Mouse (Mus musculus) embryo, embryonic 11.5 days (tissue): ENCODE data around the gene 9930104L06Rik.
"Not testable (repeated sequence)": the region's sequence is repeated elsewhere in the genome, so short reads cannot be mapped to it uniquely, and the experiment has no call there.

ENCODE experiments used
- DNase-seq: peaks from one replicate; pipeline ENCODE4 v3.0.0-alpha.2; 2012; ENCODE audit warnings: low read depth, low spot score

9930104L06Rik gene

DNA sequence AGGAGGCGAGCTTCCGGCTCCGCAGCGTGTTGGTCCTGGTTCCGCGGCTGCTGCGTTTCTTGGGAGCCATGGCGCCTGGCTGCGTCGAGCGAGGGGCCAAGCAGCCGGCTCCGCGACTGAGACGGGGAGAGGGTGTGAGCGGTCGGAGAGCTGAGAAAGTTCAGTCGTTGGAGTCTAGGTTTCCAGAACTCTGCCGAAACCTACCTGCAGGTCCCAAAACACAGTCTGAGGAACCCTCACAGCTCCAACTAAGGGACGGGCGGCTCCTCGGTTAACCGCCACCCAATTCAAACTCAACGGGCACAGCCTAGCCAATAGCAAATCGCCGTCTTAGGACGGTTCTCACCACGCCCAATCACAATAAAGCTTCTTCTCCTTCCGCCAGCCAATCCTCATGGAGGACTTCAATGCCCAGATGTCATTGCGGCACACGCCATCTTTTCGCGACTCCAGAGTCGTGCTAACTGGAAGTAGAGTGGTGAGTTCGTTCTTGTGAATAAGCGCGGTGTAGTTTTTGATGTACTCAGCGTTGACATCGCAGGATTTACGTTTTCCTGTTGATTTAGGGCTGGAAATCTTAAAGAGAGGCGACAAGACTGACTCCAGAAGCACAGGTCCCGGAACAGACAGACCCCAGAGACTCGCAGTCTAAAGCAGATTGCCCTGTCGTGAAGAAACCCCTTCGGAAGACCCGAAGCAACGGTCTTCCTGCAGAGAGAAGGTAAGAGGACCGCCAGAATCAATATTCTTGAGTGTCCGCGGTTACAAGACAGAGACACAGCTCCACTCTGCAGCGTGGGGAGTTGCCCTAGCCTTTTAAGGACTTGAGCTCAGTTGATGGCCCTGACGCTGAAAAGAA is at the start of gene 9930104L06Rik:
Gene 9930104L06Rik, plus strand, starts transcription at position 436 of the 859 bp plus-strand sequence.
- DNase-seq, result peak; percentile 91

DNA sequence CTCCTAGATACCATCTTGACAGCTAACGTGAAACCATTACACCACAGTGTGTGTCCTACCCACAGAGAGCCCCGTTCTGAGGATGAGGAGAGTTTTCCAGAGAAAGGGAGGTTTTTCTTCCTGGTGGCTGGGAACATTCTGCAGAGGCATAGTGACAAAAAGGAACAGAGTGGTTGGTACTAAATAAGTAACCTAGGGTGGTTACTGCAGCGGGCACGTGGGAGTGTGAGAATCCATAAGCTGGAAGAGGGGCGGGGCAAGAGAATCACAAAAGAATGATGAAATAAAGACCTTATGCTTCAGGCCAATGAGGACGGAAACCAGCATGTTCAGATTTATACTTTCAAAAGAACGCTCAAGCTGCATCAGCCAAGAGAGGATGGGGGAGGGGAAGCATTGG is 48.1 kb upstream of the 9930104L06Rik start:
- no peak for DNase-seq

DNA sequence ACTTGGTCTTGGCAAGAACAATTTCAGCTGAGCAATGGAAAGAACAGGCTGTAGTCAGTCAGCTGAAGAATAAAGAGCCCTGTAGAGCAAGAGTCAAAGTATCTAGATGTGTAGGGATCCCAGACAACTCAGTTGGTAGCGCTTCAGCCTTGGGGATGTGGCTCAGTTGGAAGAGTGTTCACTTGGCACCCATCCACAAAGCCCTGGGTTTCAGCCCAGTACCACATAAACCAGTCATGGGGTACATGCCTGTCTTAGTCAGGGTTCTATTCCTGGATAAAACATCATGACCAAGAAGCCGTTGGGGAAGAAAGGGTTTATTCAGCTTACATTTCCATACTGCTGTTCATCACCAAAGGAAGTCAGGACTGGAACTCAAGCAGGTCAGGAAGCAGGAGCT is 46.9 kb upstream of the 9930104L06Rik start:
- no peak for DNase-seq

DNA sequence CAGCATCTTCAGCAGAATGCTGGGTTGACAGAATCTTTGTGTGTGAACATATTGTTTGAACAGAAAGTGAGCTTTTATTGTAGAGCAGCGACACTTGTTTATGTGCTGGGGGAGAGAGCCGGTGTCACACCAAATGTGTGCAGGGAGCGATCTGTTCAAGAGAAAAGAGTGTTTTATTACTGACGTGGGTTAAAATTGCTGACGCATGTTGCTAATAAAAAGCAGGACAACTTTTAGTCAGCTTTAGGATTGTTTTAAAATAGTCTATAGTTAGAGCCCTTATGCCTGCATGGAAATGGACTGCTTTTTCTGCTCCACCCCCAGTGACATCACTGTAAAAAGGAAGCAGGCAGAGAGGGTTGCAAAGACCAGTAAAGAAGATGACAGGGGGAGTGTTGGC is 46.0 kb upstream of the 9930104L06Rik start:
- no peak for DNase-seq

DNA sequence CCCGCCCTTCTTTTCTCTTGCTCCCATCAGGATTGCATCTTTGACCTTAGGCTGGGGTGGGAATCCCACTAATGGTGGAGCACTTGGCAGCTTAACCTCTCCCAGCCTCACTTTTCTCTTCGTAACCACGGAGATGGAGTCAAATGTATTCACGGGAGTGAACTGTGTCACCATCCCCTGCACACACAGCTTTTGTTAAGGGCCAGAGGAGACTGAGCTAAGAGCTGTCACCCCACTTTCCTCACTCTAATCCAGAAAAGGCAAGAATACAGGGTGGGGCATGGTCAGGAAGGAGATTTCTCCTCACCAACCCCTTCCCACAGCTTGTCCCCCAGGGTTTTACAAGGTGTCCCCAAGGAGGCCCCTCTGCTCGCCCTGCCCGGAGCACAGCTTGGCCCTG is 43.1 kb upstream of the 9930104L06Rik start:
- no peak for DNase-seq

DNA sequence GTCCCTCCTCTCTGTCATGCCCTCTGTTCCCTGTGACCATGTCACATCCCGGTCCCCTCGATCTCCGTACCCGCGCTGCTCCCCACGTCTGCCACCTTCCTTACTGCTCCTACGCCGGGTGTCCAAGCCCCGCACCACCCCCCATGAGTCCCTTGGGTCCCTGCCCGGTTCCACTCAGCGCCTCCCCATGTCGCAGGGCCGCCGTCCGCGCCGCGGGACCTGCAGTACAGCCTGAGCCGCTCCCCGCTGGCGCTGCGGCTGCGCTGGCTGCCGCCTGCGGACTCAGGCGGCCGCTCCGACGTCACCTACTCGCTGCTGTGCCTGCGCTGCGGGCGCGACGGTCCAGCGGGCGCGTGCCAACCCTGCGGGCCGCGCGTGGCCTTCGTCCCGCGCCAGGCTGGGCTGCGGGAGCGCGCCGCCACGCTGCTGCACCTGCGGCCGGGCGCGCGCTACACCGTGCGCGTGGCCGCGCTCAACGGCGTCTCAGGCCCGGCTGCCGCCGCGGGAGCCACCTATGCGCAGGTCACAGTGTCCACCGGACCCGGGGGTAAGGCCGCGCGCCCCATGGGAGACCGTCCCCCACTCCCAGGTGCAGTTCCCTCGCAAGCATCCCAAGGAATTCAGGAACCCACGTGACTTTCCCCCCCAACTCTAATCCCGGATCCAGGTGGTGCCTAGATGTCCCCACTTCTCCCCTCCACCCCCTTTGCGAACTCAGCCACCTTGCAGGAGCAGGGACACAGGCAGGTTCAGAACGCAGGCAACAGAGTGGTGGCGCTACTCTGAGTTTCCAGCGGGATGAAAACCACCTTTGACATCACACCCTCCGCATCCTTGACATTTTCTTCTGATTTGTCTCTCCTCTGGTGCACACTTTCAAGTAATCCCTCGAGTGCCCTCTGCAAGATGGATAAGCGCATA is 42.1 kb upstream of the 9930104L06Rik start:
- DNase-seq, result no peak

DNA sequence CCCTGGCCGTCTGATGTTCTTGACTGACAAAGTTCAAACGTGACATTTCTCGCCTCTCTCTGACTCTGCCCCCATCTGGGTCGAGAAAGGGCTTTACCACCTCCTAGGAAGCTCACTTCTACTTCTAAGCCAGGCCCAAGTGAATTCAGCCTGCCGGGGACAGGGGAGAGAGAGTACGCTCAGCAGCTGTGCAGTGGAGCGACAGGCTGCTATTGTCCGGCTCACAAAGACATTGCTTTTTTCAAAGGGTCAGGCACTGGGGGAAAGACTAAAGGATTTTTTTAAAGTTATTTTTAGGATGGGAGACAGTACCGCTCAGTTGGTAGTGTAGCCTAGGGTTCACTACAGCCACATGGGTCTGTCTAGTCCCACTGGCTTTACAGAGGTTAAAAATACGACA is 38.4 kb upstream of the 9930104L06Rik start:
- no peak for DNase-seq

DNA sequence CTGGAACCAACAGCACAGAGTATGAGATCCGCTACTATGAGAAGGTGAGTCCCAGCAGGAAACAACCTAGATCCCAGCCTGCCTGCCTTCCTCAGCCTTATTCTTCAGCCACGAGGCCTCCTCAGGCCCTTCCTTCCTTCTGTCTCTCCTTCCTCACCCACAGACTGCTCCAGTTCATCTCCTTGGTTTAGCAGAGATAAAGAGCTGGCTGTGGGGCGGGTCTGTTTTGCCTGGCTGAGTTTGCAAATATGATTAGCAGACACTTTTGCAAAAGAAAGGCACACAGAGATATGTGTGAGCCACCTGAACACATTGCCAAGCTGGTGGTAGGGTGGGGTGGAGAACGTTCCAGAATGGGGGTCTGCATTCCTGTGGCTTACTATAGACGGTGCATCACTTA is 36.9 kb upstream of the 9930104L06Rik start:
- no peak for DNase-seq

DNA sequence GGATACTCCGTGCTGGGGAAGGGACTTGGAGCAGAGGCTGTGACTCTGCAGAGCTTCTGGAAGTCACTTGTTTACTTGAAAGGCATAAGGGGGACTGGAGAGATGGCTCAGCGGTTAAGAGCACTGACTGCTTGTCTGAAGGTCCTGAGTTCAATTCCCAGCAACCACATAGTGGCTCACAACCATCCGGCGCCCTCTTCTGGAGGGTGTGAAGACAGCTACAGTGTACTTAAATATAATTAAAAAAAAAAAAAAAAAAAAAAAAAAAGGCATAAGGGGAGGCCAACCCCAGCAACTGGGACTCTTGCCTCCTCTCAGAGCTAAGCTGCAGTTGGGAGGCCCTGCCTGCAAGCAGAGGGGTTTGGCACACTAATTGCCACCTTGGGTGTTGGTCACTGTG is 31.4 kb upstream of the 9930104L06Rik start:
- no peak for DNase-seq

DNA sequence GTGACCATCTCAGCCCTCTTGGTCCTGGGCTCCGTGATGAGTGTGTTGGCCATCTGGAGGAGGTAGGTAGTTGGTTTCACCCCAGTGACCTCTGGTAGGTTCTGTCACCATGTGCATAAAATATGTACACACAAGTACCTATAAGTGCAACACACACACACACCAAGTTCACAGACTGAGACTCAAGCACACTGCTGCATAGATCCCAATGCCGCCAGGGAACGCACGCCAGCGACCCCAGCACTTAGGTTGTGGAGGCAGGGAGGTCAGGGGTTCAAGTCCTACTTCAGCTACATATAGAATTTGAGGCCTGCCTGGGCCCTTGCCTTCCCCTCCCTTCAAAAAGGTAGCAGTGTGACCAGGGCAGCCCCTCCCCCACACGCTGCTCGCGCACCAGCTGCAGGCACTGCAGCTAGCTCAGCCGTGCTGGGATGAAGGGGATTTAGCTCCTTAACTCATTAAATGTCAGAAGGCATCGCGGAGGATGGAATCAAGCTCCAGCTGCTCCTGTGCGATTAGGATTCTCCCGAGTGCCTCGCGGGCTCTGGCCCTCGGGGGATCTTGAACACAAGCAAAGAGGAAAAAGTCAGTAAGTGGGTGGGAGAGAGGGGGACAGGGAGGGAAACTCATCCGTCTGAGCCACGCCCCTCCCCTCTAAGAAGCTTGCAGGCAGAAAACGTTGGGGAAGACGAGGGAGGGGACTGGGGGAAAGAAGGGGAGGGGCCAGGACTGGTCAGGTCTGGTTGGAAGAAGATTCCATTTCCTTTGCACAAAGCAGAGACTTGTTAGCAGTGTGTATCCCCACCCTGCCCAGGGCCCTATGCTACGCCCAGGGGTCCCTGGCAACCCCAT is 30.7 kb upstream of the 9930104L06Rik start:
- DNase-seq, result peak; percentile 62

DNA sequence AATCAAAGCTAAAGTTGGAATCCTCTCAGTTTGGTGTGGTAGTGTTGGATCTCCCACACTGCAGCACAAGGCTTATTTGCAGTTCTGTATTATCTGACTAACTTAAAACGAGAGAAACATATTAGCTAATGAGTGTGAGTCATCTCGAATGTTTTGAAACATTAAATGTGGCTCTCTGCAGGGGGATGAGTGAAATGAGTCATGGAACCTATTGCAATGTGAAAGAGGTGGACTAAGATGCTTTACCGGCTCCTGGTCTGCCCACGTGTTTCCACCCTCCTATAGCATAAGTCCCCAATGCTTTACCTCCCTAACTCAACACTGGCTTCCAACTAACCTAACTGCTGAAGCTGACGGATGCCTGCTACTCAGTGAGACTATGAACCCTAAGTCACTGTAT is 8.7 kb upstream of the 9930104L06Rik start:
- no peak for DNase-seq

DNA sequence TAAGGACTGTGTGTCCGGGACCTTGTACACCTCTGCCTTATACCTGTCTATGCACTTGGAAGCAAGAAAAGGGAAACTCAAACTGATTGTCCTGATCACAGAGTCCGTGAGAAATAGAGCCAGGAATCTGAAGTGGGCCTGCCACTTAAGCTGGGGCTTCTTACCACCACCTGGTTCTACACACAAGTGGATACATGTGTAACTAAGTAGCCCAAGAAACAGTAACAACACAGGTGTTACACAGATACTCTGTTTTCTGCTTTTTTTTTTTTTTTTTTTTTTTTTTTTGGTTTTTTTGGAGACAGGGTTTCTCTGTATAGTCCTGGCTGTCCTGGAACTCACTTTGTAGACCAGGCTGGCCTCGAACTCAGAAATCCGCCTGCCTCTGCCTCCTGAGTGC is 2.4 kb downstream of the 9930104L06Rik start, which contains the start of gene Cdca8:
Gene Cdca8, minus strand, starts transcription at position 101 of the 400 bp plus-strand sequence.
- DNase-seq, result not testable (repeated sequence)

DNA sequence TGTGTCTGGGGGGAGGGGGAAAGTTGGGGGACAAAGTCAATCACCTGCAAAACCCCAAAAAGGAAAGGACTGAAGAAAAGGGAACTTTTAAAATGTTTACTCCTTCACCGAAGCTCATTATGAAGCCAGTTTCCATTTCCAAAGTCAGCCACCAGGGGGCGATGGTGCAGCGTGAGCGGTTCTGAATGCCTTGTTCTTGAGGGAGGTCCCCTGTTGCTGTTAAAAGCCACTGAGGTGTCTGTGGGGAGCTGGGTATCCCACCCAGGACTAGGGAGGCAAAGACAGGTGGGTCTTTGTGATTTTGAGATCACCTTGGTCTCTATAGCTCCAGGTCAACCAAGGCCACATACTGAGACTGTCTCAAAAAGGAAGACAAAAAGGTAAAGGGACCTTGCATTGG is 6.2 kb downstream of the 9930104L06Rik start:
- DNase-seq, result peak; percentile 68

DNA sequence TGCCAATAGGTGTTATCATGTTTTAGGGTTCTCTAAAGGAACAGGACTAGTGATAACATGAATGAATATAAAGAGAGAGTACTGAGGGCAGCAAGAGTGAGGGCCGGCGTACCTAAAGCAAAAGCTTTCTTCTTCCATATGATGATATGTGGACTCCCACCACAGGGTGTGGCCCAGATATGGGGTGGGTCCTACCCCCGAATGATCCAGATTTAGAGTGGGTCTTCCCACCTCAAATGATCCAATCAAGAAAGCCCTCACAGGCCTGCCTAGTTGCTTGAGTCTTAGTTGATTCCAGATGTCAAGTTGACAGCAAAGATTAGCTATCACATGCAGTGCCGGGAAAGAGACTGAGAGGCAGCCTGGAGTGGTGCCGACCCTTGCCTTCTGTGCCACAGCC is 6.9 kb downstream of the 9930104L06Rik start:
- no peak for DNase-seq

DNA sequence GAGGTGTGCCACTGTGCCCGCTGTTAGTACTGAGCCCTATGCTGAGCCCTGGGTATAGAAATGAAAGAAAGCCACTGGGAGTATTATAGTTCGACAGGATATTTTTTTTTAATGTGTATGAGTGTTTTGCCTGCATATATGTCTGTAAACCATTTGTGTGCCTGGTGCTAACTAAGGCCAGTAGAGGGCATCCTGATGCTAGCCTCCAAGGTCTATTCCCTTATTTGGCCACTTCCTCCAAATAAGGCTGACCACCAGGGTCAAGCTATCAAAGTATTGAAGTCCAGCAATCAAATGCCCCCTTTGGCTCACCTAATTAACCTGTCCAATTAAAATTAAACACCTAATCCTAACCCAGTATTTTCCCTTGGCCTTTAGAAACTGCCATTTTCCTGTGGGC is 8.1 kb downstream of the 9930104L06Rik start:
- no peak for DNase-seq

DNA sequence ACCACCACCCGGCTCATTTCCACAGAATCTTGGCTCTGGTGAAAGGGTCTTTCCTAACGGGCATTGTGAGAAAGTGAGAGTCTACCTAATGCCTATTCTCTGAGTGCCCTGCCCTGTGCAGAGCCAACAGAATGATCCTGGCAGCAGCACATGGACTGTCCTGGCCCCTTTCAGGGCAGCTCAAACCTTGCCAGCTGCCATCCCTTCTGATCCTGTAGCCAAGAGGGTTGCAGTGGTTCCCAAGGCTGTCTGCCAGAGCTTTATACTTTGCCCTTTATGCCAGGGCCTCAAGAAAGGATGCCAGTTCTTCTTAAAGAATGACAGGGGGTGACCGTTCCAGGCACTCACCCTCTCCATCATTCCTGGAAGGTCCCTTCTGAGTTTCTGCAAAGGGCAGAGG is 12.6 kb downstream of the 9930104L06Rik start:
- no peak for DNase-seq

DNA sequence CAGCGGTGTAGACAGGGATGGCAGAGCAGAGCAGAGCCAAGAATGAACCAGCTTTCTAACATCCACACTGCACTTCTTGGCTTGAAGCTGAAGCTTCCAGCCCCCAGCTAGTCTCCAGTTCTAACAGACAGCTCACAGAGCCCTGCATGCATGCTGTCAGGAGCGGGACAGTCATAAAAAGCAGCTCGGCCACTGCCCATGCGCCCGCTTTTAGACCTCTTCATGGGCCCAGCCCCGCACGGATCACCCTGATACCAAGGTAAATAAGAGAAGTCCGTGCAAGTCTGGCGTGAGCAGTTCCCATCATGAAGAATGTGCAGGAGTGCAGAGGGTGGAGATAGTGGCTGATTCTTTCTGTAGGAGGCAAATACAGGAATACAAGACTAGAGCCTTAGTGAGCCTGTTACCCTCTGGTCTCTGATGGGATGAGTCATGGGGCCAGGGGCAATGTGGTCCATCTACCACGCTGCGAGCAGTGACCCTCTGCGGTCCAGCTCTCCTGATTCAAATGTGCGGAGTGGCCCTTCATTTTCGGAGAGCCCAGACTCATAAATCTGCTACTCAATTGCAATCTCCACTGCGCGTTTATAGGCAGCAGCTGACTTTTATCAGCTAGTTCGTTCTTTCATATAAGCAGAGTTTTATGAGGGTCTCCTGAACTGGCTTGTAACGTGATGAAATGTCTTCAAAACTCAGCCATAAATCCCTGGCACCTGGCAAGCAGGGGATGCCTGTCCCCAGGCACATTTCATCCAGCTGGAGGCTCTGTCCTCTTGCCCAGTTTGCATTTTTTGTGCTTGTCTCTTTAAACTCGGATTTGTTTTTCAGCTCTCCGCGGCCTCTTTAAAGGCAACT is 13.6 kb downstream of the 9930104L06Rik start:
- DNase-seq, result no peak

DNA sequence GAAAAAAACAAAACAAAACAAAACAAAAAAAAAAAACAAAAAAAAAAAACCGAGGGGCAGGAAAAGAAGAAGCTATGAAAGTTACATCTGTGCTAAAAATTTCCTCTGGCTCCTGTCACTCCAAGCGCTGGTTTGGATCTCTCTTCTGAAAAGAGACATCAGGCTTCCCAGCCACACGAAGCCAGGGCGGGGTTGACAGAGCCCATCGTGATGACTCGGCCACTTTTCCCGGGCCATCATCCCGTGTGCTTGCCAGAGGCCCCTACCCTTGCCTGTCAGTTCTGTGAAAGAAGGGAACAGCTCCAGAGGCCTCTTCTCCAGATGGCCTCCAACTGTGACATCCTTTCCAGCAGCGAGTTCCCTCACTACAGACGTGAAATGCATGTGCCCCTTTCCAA is 14.2 kb downstream of the 9930104L06Rik start:
- DNase-seq, result no peak

DNA sequence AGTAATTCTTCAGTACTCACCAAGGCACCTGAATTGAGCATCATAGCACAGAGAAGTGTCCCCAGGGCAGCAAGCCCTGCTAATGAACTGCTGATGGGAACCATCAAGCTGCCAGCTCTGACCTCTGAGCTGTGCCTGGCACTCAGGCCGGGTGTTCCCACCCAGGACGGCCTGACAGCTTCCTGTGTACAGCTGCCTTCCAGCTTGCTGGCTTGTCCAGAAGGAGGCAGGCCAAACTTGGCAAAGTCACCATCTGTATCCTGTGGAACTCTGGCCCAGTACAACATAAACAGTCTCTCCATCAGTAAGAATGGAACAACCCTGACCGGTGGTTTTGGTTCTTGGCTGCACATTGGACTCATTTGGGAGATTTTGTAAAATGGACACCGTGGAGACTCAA is 16.7 kb downstream of the 9930104L06Rik start:
- no peak for DNase-seq

DNA sequence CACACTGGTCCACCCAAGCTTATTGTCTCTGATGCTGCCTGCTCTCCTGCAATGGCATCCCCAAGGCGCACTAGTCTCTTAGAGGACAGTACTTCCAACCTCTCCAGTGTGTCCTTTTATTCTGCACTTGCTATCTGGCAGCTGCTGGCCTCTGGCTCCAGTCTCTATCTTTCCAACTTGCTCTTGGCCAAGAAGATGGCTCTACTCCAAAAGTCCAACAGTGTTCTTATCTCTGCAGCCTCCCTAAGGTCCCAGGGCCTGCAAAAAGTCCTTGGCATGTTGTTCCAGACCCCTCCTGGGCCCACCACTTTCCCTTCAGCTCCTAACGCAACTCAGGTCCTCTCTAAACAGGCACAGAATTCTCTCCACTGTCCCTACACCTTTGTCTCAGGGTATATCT is 20.4 kb downstream of the 9930104L06Rik start:
- no peak for DNase-seq

DNA sequence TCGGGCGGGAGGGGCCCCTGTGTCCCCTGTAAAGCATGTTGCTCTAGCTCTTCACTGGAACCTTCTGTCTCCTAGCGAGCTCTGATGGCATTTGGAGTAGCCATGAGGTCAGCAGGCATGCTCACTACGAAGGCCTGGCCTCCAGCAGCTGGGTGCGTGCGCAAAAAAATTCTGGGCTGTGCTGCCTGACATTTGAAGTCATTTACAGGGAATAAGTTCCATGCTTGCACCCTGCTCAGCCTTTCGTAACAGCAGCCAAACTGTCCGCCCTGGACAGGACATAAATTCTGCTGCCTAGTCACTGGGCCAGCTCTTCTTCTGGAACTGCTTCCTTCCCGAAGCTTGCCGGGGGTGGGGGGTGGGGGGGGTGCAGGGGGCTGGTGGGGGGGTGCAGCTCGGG is 22.2 kb downstream of the 9930104L06Rik start:
- DNase-seq, result no peak
